Mouse (Mus musculus) cerebellum, postnatal 4 days (tissue): ENCODE data around the gene Rexo2.
"Not testable (repeated sequence)": the region's sequence is repeated elsewhere in the genome, so short reads cannot be mapped to it uniquely, and the experiment has no call there.

Experiments
- DNase-seq, 2 experiments: peaks; one replicate each; pipeline ENCODE4 v3.0.0; 2022; ENCODE audit warnings: low spot score in 2 of 2, mixed read lengths in 1 of 2

The Rexo2 gene

DNA sequence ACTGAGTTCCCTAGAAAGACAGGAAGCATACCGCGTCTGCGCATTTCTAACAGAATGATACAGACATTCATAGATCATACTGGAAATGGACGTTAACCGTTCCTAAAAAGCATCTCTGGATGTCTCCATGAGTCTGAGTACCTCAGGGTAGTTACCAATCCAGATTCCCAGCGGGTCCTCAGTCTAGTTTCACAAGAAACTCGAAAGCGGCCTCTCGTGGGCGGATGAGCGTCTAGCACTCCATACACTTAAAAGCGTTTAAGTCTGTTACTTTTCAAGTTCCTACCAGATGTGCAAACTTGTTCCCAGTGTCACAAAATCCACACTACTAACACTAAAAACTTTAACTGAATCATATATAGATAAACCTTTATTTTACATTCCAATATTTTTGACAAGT, 7.3 kb downstream of the Rexo2 start:
- DNase-seq: no peak

DNA sequence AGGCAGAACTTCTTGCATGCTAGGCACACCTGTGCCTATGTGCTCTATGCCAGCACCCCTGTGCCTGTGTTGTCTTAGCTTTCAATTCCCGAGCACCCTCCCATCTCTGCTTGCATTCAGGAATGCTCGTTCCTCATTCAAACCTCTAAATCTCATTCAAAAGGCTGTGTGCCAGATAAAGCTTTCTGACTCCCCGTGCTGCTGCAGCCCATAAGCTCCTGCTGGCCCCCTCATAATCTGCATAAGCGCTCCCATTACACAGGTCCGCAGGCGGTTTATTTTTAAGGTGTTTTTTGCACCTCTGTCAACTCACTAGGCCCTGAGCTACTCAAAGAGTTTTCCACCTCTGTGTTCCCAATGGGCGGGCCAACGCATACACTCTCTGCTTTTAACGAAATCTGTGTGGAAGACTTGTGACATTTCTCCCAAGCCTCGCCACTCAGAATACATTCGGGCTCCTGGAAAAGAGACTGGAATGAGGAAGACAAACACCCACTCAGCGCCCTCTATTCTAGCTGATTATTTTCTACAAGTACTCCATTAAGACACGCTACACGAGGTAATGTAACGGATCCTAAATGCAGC, 7.9 kb downstream of the Rexo2 start:
- no peak for DNase-seq

GRCm38 (mm10) chr9:48467471-48467870, 13.0 kb downstream of the Rexo2 start:
- DNase-seq: not testable (repeated sequence)

DNA sequence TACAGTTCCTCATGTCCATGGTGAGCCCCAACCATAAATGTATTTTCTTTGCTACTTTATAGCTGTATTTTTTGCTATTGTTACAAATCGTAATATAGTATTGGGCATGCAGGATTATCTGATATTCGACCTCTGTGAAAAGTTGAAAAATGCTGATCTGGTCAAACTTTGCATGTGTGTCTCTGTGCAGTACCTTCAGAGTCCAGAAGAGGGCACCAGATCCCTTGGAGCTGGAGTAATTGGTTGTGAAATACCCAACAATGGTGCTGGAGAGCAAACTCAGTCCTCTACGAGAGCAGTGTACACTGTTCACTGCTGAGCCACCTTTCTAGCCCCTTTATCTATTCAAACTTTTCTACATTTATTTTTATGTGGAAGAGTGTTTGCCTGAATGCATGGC, 13.6 kb downstream of the Rexo2 start:
- DNase-seq: peak in 1 of 2 experiments; percentile 60

DNA sequence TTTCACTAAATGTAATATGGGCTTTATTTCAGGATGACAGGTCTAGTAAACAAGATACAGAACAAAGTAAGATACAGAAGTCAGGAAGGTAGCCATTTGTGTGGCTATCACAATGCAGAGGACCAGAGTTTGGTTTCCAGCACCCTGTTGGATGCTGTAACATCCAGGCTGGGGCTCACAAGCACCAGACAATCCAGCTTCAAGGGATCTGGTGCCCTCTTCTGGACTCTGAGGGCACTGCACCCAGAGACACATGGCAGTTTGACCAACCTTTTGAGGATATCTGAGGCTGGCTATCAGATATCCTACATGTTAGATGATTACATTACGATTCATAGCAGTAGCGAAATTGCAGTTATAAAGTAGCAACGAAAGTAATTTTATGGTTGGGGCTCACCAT, 14.8 kb downstream of the Rexo2 start:
- DNase-seq: no peak

GRCm38 (mm10) chr9:48461545-48461944, 18.9 kb downstream of the Rexo2 start:
- no peak for DNase-seq

DNA sequence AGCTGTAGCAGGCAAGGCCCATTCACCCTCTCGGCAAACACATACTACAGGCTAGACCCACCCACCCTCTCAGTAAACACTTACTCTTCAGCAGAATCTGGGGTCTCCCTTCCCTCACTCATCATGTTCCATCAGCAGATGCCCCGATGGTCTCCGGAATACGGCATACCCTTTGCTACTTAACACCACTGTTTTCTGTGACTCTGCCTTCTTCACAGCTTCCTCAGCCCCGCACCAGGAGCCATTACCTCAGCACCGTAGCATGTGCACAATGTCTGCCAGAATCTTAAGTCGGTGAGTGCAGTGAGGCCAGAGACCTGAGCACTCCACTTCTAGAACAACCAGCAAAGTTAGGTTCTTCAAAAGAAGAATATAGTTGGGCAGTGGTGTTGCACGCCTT, 19.7 kb downstream of the Rexo2 start:
- DNase-seq: no peak

GRCm38 (mm10) chr9:48459391-48459790, 21.0 kb downstream of the Rexo2 start:
- DNase-seq: no peak

DNA sequence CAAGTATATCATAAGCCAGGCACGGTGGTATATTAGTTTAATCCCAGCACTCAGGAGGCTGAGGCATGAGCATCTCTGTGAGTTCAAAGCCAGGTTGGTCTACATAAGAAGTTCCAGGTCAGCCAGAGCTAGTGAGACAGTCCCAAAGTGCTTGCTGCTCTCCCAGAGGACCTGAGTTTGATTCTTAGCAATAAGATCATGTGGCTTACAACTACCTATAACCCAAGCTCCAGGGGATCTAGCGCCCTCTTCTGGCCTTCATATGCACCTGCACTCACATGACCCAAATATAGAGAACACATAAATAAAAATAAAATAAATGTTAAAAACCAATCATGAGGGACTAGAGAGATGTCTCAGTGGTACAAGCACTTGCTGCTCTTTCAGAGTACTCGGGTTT, 21.5 kb downstream of the Rexo2 start:
- DNase-seq: no peak

DNA sequence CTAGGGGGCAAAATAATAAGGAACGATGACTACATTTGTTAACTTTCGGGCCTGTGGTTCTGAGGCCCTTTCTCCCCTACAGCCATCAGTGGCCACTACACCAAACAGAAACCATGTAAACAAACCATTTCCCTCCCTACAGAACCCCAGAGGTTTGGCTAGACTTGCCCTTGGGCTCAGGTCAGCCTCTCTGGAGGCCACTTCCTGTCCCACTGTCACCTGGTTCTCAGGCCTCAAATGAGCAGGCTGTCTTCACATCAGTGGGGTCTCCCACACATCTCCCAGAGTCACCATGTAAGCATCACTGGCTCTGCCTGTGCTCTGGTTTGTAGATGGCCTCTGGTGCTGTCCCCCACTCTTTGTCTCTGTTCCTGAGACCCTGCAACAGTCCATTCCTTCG, 24.5 kb downstream of the Rexo2 start:
- no peak for DNase-seq

DNA sequence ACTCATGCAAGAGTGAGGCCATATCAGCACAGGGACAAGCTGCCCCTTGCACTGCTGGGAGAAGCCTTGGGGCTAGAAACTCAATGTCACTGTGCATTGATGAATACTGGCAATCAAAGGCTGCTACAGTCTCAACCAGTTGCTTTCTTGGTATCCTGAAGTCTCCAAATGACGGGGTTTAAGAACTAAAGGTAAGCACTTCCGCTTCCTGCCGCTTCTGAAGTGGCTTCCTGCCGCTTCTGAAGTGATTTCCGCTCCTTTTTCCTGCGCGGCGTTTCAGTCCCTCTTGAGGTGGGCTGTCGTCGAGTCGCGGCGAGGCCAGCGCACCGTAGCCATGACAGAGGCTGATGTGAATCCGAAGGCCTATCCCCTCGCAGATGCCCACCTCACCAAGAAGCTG, 30.4 kb downstream of the Rexo2 start:
- DNase-seq: no peak

GRCm38 (mm10) chr9:48447783-48448209, 32.6 kb downstream of the Rexo2 start:
- peak in 1 of 2 experiments; percentile 6 for DNase-seq

GRCm38 (mm10) chr9:48444821-48445220, 35.6 kb downstream of the Rexo2 start:
- DNase-seq: no peak

GRCm38 (mm10) chr9:48443873-48444272, 36.5 kb downstream of the Rexo2 start:
- no peak for DNase-seq

DNA sequence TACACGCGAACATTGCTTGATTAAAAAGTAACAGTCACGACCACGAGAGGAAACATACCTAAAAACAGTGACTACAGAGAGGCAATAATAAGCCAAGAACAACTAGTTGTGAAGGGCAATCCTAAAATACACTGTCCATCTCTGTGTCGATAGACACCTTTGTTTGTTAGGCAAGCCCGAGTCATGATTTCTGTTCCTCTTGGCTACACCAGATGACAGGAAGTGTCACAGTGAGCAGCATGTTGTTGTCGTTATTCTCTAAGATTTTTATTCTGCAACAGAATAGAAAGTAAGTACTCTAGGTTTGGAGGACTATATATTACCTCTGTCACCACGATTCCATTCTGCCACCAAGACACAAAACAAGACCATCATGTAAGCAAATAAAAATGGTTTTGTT, 48.0 kb downstream of the Rexo2 start:
- no peak for DNase-seq

DNA sequence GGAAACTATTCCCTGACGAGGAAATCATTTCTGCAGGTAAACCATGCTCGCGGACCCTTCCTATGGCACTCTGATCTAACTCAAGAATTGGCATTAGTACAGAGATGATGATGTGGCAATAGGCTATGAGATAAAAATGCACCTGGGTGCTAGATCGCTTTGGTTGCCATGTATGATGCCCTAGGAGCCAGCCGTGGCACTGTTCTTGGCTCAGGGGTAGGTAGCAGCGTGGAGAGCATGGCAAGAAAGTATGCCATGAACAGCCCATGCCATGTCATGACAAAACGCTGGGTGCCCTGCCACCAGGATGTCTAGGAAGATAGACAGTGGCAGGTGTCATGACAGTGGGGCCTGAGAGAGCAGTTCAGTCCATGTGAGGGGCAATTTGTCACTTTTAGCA, 53.2 kb downstream of the Rexo2 start:
- no peak for DNase-seq

GRCm38 (mm10) chr9:48423256-48423655, 57.2 kb downstream of the Rexo2 start:
- DNase-seq: no peak

DNA sequence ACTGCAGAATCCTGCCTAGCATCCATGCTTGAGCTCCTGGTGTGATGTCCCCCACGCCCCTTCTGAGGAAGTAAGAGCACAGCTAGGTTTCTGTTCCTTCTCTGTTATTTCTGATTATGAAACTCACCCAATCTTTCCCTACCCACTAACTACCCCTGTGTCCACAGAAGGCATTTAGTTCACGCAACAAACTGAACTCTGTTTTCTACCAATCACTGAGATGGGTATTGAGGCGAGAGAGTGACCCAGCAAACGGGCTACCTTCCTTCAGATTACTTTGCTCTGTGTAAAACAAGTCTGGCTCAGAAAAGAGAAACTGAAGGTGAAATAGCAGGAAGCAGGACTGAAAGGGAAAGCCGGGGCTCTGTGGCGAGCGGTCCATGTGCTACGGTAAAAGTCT, 58.0 kb downstream of the Rexo2 start:
- no peak for DNase-seq

DNA sequence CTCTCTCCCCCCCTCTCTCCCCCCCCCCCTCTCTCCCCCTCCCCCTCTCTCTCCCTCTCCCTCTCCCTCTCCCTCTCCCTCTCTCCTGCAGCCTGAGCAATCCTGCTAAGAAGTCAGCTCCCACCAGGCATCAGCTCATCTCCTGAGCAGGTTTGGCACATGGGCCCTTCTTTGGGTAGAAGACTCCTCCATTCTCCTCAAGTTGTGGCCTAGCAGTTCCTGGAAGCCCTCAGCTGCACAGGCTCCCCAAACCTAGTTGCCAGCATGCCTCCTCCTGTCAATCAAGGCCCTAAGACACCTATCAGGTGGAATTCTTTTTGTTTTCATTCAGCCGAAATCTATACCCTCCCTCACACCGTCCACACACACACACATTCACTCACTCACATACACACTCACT, 58.9 kb downstream of the Rexo2 start:
- DNase-seq: no peak

- DNase-seq: no peak
Measured at GRCm38 (mm10) chr9:48421029-48421428, 59.4 kb downstream of the Rexo2 start.

- DNase-seq: no peak
Measured at GRCm38 (mm10) chr9:48420437-48420836, 60.0 kb downstream of the Rexo2 start.

DNA sequence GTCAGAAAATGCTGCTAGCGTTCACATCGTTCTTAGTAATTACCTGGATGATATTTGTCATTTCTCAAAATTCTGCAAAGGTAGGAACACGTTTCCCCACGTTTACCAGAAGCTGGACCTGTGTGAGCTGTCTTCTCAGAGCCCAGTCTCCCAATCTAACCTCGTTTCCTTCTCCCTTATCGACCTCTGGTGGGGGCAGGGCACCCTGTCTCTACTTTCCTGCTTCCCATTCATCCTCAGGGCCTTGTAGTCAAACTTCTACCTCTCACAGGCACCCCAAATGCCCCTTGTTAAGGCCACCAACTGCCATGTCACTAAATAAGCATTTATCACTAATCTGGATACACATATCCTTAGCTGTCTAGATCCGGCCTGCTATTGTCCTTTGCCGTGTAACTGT, 61.6 kb downstream of the Rexo2 start:
- no peak for DNase-seq
